Mouse (Mus musculus): ENCODE measurements at regions not wholly inside any gene's neighbourhood (a gene's known extent, or its start where the extent isn't known, plus 50 kb on each side); places are given as distances from the start of the nearest gene placed in this dataset.

DNA sequence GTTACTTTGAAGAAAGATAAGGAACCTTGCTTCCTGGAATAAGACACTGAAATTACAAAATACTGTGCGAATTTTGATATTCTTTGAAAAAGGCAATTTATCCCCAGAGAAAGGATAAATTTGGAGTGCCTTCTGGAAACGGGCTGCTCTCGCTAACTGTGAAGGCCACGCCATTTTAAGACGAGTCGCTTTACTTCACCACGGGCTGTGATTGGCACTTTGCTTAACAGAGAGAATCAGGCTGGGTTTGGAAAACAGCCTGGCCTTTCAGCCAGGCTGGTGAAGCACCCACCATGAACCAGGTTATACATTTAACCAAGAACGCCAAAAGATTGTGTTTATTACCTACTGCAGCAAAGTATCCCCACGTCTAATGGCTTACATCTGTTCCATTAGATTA lies 132.7 kb downstream of the Gm9817 start:
- no peak for DNase-seq (ENCODE audit: extremely low spot score in 1 of 2, low spot score in 1 of 2)

- no peak for DNase-seq (ENCODE audit: extremely low spot score in 1 of 2, low spot score in 1 of 2)
Observed at GRCm38 (mm10) chr13:45213116-45213834, 134.8 kb downstream of the Gm9817 start.

DNA sequence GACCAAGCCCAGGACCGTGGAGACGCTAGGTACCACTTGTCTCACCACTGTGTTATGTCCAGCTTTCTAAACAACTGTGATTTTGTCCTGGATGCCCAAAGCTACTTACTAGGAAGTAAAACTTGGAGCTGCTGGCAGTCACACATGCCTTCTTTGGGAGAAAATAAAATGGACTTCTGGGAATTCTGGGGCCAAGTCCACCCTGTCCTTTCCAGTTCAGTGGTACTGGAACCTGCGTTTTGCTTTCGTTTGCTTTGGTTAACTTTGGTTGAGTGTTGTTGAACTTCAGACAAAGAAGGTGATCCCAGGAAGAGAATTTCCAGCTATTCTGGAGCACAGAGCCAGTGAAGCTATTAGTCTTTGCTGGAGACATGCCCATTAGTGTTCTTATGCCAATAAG lies 139.8 kb downstream of the Gm9817 start:
- DNase-seq (ENCODE audit: extremely low spot score in 1 of 2, low spot score in 1 of 2): no peak

- no peak for DNase-seq (ENCODE audit: extremely low spot score in 1 of 2, low spot score in 1 of 2)
Observed at GRCm38 (mm10) chr13:45219671-45220070, 141.2 kb downstream of the Gm9817 start.

GRCm38 (mm10) chr13:45230804-45231203 lies 152.3 kb downstream of the Gm9817 start:
- no peak for DNase-seq (ENCODE audit: extremely low spot score in 1 of 2, low spot score in 1 of 2)

DNA sequence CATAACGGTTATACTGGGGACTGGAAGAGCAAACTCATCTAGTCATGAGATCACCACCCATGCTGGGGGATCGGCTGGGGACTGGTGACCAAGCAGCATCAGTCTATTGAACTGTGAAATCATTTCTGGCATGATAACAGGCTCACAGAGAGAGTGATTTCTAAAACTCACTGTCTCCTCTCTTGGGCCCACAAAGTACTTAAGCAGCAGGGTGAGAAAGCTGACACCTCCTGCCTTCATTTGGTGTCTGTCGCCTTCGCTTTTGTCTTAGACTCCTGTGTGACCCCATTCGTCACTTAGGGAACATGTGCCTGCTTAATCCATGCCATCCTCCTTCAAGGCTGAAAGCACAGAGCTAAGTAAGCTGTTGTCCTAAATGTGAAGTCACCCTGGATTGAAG lies 154.3 kb upstream of the Mylip start:
- no peak for DNase-seq (ENCODE audit: extremely low spot score in 1 of 2, low spot score in 1 of 2)

- no peak for DNase-seq (ENCODE audit: extremely low spot score in 1 of 2, low spot score in 1 of 2)
Observed at GRCm38 (mm10) chr13:45238258-45238657, 151.3 kb upstream of the Mylip start.

DNA sequence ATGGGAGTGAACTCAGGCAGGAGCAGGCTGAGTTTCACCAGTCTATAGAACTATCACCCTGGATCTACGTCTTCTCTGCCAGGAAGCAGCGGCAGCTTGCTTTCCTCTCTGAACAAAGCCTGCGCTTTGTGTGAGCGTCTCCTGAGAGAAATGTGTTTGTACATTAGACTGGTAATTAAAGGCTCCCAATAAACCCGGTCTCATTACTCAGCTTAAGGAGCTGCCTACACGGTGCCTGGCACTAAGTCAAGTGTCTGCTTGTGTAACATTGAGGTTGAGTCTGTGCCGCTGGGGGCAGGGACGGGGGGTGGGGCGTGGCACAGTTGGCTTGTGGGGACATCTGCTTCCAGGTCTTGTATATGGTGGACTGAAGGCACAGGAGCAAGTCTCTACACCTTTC lies 150.4 kb upstream of the Mylip start:
- DNase-seq (ENCODE audit: extremely low spot score in 1 of 2, low spot score in 1 of 2): peak in 1 of 2 experiments; percentile 56

GRCm38 (mm10) chr13:45240009-45240653 lies 149.4 kb upstream of the Mylip start:
- no peak for DNase-seq (ENCODE audit: extremely low spot score in 1 of 2, low spot score in 1 of 2)

DNA sequence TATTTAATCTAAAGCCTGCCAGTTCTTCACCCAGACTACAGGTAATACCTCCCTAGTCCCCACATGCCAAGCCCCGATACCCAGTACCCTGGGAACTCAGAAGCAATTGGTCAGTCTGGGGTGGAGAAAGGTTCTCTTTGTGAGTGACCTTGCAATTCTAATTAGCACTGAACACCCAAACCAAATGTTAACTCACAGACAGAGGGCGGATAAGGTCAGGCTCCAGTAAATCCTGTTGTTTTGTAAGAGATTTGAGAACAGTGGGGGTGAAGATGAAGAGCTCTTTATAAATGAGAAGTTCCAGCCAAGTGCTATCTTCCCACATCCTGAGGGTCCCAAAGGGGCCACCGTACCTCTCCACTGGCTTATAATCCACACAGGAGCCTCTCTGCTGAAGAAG lies 147.3 kb upstream of the Mylip start:
- DNase-seq (ENCODE audit: extremely low spot score in 1 of 2, low spot score in 1 of 2): no peak

DNA sequence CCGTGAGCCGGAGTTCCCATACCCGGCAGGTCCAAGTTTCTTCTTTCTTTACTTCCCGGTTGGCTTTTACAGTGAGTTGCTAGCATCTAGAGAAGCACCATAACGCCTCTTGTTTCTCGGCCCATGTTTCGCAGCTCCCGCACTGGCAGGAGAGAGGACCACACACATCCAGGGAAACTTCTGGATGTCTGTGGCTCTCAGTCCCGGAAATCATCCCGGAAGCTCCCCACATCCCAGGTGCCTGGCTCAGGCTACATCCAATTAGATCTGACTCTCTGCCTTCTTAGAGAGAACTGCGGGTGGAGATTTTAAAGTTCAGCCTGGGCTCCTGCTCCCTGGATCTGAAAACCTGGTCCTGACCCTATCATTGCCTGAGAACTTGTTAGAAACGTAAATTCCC lies 146.8 kb upstream of the Mylip start:
- DNase-seq (ENCODE audit: extremely low spot score in 1 of 2, low spot score in 1 of 2): no peak

- DNase-seq (ENCODE audit: extremely low spot score in 1 of 2, low spot score in 1 of 2): no peak
Observed at GRCm38 (mm10) chr13:45245651-45246050, 143.9 kb upstream of the Mylip start.

GRCm38 (mm10) chr13:45246341-45246740 lies 143.2 kb upstream of the Mylip start:
- no peak for DNase-seq (ENCODE audit: extremely low spot score in 1 of 2, low spot score in 1 of 2)

DNA sequence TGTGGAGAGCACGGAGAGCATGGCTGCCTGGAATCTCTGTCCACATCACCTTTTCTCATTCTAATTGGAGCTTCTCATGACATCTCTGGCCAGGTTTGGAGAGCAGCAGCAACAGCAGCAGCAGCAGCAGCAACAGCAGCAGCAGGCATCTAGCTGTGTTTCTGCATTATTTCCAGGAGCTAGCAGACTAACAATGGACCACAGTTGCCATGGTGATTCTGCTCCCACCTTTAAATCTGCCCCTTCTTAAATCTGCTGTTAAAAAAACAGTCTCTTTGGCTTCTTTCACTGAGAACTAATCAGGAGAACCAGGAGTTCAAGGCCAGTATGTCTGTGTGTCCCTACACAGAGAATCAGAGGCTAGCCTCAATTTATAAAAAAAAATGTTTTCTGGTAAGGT lies 139.5 kb upstream of the Mylip start:
- DNase-seq (ENCODE audit: extremely low spot score in 1 of 2, low spot score in 1 of 2): no peak

DNA sequence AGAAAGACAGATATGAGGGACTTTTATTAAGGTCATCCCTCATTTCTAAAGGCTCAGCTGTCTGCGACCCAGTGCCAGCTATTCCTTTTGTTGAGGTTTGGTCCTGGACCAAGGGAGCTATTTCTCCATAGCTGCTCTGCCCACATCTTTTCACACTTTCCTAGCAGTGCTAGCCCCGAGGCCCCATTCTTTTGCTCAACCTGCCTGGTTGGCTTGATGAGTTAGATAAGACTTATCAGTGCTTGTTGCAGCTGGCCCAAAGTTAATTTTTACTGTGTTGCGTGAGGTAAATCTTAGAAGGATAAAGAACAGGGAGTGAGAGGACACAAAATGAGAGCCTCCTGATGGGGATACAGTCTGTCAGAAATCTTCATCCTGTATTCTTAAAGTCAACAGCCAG lies 138.5 kb upstream of the Mylip start:
- no peak for DNase-seq (ENCODE audit: extremely low spot score in 1 of 2, low spot score in 1 of 2)

- no peak for DNase-seq (ENCODE audit: extremely low spot score in 1 of 2, low spot score in 1 of 2)
Observed at GRCm38 (mm10) chr13:45252126-45252525, 137.4 kb upstream of the Mylip start.

DNA sequence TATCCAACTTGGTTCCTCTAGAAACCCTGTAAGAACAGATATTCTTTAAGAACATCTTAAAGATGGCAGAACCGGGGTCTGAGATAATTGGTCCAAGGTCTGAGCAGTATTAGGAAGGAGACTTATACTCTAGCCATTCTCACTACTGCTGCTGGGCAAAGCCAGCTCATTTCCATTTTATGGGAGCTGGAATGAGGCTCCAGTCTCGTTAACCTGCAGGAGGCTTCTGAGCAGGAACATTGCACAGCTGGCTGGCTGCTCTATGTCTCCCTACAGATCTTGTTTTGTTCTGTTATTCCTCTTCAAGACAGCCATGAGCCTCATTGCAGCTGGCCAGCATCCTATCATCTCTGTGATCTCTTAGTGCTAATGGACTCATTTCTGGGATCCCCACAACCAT lies 136.3 kb upstream of the Mylip start:
- DNase-seq (ENCODE audit: extremely low spot score in 1 of 2, low spot score in 1 of 2): no peak

DNA sequence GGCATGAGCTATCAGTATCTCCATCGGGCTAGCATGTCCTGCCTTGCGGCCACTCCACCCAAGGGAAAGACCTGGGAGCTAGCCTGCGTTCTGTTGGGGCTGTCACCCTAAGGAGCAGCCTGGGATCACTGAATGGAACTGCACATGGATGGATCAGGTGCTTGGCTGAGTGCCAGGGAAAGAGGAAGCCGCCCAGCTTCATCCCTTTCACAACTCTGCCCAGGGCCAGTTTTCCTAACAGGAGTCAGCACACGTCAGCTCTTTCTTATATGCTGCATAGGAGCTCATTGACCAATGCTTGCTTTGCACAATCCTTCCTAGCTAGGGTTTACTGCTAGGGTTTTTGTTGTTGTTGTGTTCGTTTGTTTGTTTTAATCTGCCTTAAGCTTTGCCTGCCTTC lies 134.3 kb upstream of the Mylip start:
- DNase-seq (ENCODE audit: extremely low spot score in 1 of 2, low spot score in 1 of 2): no peak

DNA sequence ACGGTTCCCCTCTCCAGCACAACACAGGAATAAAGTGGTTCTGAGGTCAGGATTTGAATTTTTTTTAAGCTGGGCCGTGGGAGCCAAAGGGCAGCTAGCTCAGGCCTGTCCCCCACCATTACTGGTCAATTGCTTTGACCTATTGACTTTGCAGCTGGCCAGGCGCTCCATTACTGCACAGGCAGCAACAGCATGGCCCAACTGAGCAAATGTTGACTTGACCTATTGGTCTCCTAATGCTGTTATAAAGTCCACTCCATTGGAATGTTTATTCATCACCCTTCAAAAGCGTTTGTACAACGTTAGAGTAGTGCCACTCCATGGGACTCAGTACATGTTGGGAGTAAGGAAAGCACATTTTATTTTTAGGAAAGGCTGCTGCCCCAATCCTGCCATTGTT lies 127.5 kb upstream of the Mylip start:
- no peak for DNase-seq (ENCODE audit: extremely low spot score in 1 of 2, low spot score in 1 of 2)

DNA sequence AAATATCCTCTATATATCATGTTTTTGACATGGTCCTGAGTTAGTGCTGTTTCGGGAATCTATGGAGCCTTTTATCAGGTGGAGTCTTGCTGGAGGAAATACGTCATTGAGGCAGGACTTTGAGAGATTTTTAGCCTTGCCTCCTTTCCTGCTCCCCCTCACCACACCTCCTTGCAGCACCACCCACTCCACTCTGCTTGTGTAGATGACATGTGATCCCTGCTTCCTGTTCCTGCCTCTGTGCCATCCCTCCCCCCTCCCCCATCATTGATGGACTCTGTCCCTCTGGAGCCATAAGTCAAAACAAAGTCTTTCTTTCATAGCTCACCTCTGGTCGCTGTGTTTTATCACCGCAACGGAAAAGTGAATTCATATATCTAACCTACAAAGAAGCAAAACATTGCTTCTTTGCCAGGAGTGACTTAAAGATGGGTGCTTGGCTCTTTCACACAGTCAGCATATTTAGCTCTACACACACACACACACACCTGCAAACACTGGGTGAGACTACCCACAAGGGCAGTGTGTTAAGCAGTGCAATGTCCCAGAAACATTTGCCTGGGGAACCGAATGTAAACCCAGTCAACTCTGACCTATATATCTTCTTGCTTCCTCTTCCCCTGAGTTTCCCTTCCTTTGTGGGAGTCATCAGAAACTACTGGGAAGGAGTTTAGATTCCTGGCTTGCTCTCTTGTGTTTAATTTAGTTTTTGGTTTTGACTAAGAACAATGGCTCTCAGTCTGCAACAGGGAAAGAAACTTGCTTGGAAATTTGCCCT lies 123.1 kb upstream of the Mylip start:
- no peak for DNase-seq (ENCODE audit: extremely low spot score in 1 of 2, low spot score in 1 of 2)

GRCm38 (mm10) chr13:45267446-45267845 lies 122.1 kb upstream of the Mylip start:
- no peak for DNase-seq (ENCODE audit: extremely low spot score in 1 of 2, low spot score in 1 of 2)

DNA sequence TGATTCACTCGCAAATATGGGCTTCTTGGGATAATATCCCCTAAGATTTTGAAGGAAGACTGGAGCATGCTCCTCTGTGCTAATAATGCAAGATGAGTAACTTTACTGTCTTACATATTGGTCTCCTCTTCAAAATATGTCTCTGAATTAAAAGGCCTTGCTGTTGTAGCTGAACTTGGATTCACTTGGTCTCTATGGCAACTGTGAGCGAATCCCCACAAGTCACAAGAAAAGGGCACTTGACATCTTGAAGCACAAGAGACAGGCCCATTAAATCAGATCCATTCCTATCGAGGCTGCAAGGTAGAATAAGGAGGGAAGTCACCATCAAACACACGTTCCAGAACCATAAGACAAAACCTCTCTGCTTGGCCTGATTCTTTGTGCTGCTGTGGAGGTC lies 121.6 kb upstream of the Mylip start:
- DNase-seq (ENCODE audit: extremely low spot score in 1 of 2, low spot score in 1 of 2): no peak

Measured in frontal cortex, adult 2 months (tissue).